Comparison of ENCODE assay signal across 8 mouse cellular contexts in genomic region chr6:94524335-94524734, GRCm38 (mm10). TPM values are rescaled to one million over a fixed set of nuclear protein-coding genes. Genes with fewer than 3 reads are reported as not detected.
DNase-seq lines count a peak whose midpoint lies in the region; ATAC-seq lines count a peak whose summit lies in the region.

No protein-coding gene starts in this region.

- intact Hi-C loops in left cerebral cortex, postnatal 14 days (cut with DNase I) = no loop called here

- peak; percentile 31 for DNase-seq in adrenal gland, postnatal 10 days
- no peak for DNase-seq in adrenal gland, adult 2 months
- peak; percentile 61 to 69 for DNase-seq in left cerebral cortex, postnatal 14 days (ENCODE audit: low spot score in 2 of 2)
- no peak for DNase-seq in left cerebral cortex, adult 8-10 months (ENCODE audit: low spot score in 2 of 2)
- DNase-seq in T-cell, adult 2 months (ENCODE audit: low spot score) = peak; percentile 15
- DNase-seq in gastrocnemius, adult 8-10 months (ENCODE audit: low spot score in 2 of 2) = no peak
- no peak for DNase-seq in adrenal gland, adult 8-10 months

- peak; percentile 68 for ATAC-seq in megakaryocyte, adult 5-6 weeks (ENCODE audit: poor library complexity, severe bottlenecking)

RNA-seq across cellular contexts. Expression of gene Slc25a26, which starts 24.2 kb away (rescaled TPM):
- total RNA-seq in adrenal gland, postnatal 10 days (2021) = 10 to 100 TPM; 14.4 to 16.1 TPM
- total RNA-seq in adrenal gland, adult 2 months (2021) = 10 to 100 TPM in 1 of 2 experiments, 1 to 10 TPM in 1; 9.5 to 12.7 TPM
- 9.6 and 11.1 TPM in 2 replicates for polyA plus RNA-seq in adrenal gland, adult 2 months (2012; rRNA removed)
- 10 to 100 TPM; 13.7 to 15.8 TPM for total RNA-seq in left cerebral cortex, postnatal 14 days (2021)
- total RNA-seq in left cerebral cortex, adult 8-10 months (2022) = 10 to 100 TPM; 14.3 to 16.9 (median 15.6) TPM
- total RNA-seq in megakaryocyte, adult 5-6 weeks (2015) = 1.3 and 3.8 TPM in 2 replicates
- 0.70 and 2.8 TPM in 2 replicates for total RNA-seq in megakaryocyte, adult 5-6 weeks (2017)
- 10 to 100 TPM; 14.5 to 19.0 (median 17.9) TPM for total RNA-seq in gastrocnemius, adult 8-10 months (2022)
- 10 to 100 TPM; 11.0 to 18.0 (median 14.9) TPM for total RNA-seq in adrenal gland, adult 8-10 months (2022)

Comparison
In these comparisons a context has a peak if more than half of its experiments do, and no peak if none do; other contexts are left out.
1. DNase-seq: peak in adrenal gland, postnatal 10 days (single experiment), left cerebral cortex, postnatal 14 days (2 of 2) and T-cell, adult 2 months (single experiment); none in adrenal gland, adult 2 months (single experiment), left cerebral cortex, adult 8-10 months (0 of 2), gastrocnemius, adult 8-10 months (0 of 2) and adrenal gland, adult 8-10 months (single experiment).